Mouse (Mus musculus): ENCODE results near the gene Scn4b. TPM values are rescaled to one million over a fixed set of nuclear protein-coding genes. Genes with fewer than 3 reads are reported as not detected.
A peak's percentile ranks its signal among the peaks of the same experiment; 100 is the strongest.

Gene Scn4b
- polyA plus RNA-seq, 1 experiment from 2014 or later: 0.15 TPM

GRCm38 (mm10) chr9:45116819-45117218, 21.4 kb upstream of the Scn4b start:
- no peak for ATAC-seq (ENCODE audit: insufficient read depth)
- no peaks in the 10 kb centered on the region for H3K36me3 ChIP-seq (replicated peaks)
- peaks cover 57% of the 10 kb centered on the region for H3K27me3 ChIP-seq
- H3K4me2 ChIP-seq: no peak overlapping the region
- H3K4me3 ChIP-seq (replicated peaks): no peak overlapping the region
- H3K9me3 ChIP-seq (replicated peaks): no peaks in the 10 kb centered on the region
- H3K9ac ChIP-seq: no peak overlapping the region
- WGBS (ENCODE audit: insufficient replicate concordance): 18% methylated on average over 9 of the region's 9 CpGs
- peaks cover 8% of the 10 kb centered on the region; the same call in 1 of the 2 replicates for H3K4me1 ChIP-seq (replicated peaks)
- H3K27ac ChIP-seq (replicated peaks): no peak overlapping the region

- H3K27ac ChIP-seq (replicated peaks): no peak within 1 kb of the TSS
- H3K27me3 ChIP-seq: peaks cover 57% of the 10 kb centered on the region
- H3K9ac ChIP-seq: no peak within 1 kb of the TSS
- peak within 1 kb of the TSS; percentile 40 for H3K4me2 ChIP-seq
- no peaks in the 10 kb centered on the region for H3K36me3 ChIP-seq (replicated peaks)
- WGBS (ENCODE audit: insufficient replicate concordance): 2% methylated on average over 13 of the region's 13 CpGs
- H3K9me3 ChIP-seq (replicated peaks): no peaks in the 10 kb centered on the region
- ATAC-seq (ENCODE audit: insufficient read depth): no peak
- peaks cover 14% of the 10 kb centered on the region; the same call in 1 of the 2 replicates for H3K4me1 ChIP-seq (replicated peaks)
- peak within 1 kb of the TSS; percentile 24; the same call in 1 of the 2 replicates for H3K4me3 ChIP-seq (replicated peaks)
These were observed 20.3 kb upstream of the Scn4b start, which contains the start of gene Scn2b for GRCm38 (mm10) chr9:45117741-45118431. Gene Scn2b, plus strand, starts transcription at chr9:45117782.

DNA sequence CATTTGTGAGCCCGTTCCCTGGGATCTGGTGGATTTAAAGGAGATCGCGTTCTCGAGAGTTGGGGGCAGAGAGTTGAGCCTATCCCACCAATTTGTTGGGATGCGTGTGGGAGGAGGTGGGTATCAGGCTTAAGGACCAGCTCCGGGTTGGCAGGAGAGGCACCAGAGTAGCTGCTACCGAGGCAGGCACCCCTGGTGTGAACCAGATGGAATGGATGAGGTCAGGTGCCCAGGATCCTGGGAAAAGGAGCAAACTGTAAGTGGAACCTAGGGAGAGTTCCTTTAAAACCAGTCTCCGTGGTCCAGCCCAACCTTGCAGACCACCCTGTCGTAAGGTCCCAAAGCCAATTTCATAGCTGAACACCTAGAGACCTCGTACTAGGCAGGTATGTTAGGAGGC, 19.6 kb upstream of the Scn4b start:
- Histone ChIP-seq H3K9ac (no peak overlapping the region), H3K27me3 (peaks cover 57% of the 10 kb centered on the region), H3K4me1 (replicated peaks) (peaks cover 14% of the 10 kb centered on the region; the same call in 1 of the 2 replicates), H3K36me3 (replicated peaks) (no peaks in the 10 kb centered on the region), H3K9me3 (replicated peaks) (no peaks in the 10 kb centered on the region), H3K4me3 (replicated peaks) (no peak overlapping the region), H3K27ac (replicated peaks) (no peak overlapping the region), H3K4me2 (peak overlapping the region; percentile 19; the same call in 1 of the 2 replicates)
- ATAC-seq (ENCODE audit: insufficient read depth): no peak
- WGBS (ENCODE audit: insufficient replicate concordance): 20% methylated on average over 10 of the region's 10 CpGs

- H3K4me2 ChIP-seq: no peak overlapping the region
- ATAC-seq (ENCODE audit: insufficient read depth): no peak
- 62% methylated on average over 8 of the region's 8 CpGs for WGBS (ENCODE audit: insufficient replicate concordance)
- H3K4me1 ChIP-seq (replicated peaks): peaks cover 14% of the 10 kb centered on the region; the same call in 1 of the 2 replicates
- H3K36me3 ChIP-seq (replicated peaks): no peaks in the 10 kb centered on the region
- peaks cover 48% of the 10 kb centered on the region for H3K27me3 ChIP-seq
- H3K9ac ChIP-seq: no peak overlapping the region
- H3K9me3 ChIP-seq (replicated peaks): no peaks in the 10 kb centered on the region
- H3K4me3 ChIP-seq (replicated peaks): no peak overlapping the region
- H3K27ac ChIP-seq (replicated peaks): no peak overlapping the region
These were observed 18.8 kb upstream of the Scn4b start for GRCm38 (mm10) chr9:45119316-45119953.

DNA sequence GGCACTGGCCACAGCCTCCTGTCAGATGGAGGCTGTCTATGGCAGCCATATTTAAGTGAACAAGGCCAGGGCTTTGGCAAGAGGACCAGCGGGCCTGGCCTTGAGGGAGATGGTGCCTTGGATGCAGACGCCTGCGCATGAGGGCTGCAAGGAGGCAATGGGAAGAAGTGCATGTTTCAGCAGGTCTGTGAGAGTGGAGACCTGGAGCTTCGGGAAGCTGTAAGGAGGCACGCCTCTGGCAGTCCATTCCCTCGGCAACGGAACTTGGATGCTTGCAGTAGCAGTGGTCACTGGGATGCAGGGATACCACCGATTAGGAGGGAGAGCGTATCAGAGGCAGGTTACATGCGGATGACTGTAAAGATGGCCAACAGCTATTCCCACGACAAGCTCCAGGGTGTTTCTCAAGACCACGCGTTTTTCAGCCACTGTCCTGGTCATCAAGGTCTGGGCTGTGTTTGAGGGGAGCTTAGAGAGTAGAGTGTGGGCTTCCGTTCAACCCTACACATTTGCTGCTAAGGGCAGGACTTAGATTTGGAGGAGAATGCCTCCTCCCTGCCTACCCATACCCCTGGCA, 18.2 kb upstream of the Scn4b start:
- H3K4me2 ChIP-seq: no peak overlapping the region
- 73% methylated on average over 14 of the region's 14 CpGs for WGBS (ENCODE audit: insufficient replicate concordance)
- no peak for ATAC-seq (ENCODE audit: insufficient read depth)

DNA sequence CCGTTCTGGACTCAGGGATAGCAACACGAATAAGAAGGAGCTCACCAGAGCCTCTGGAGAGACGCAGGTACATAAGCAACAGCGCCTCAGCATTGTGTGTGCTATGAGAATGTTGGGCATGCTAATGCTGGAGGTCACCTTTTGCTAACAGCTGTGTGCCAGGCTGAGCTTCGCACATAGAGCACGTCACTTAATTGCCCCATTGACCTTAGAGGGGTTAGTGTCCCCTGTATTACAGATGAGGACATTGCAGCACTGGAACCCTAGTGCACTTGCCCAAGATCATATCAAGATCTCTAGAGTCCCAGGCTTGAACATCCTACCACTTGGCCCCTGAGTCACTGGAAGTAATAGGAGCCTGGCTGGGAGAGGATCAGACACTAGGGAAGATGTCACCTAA, 17.6 kb upstream of the Scn4b start:
- H3K9me3 ChIP-seq (replicated peaks): no peaks in the 10 kb centered on the region
- ATAC-seq (ENCODE audit: insufficient read depth): no peak
- no peak overlapping the region for H3K9ac ChIP-seq
- H3K4me1 ChIP-seq (replicated peaks): peaks cover 14% of the 10 kb centered on the region; the same call in 1 of the 2 replicates
- H3K36me3 ChIP-seq (replicated peaks): no peaks in the 10 kb centered on the region
- no peak overlapping the region for H3K4me3 ChIP-seq (replicated peaks)
- no peak overlapping the region for H3K27ac ChIP-seq (replicated peaks)
- H3K4me2 ChIP-seq: no peak overlapping the region
- peaks cover 38% of the 10 kb centered on the region for H3K27me3 ChIP-seq
- WGBS (ENCODE audit: insufficient replicate concordance): 63% methylated on average over 6 of the region's 6 CpGs

More for the DNA sequence above, 18.2 kb upstream of the Scn4b start:
- H3K36me3 ChIP-seq (replicated peaks): no peaks in the 10 kb centered on the region
- no peaks in the 10 kb centered on the region for H3K9me3 ChIP-seq (replicated peaks)
- no peak overlapping the region for H3K27ac ChIP-seq (replicated peaks)
- H3K27me3 ChIP-seq: peaks cover 43% of the 10 kb centered on the region
- H3K9ac ChIP-seq: no peak overlapping the region
- H3K4me1 ChIP-seq (replicated peaks): peaks cover 14% of the 10 kb centered on the region; the same call in 1 of the 2 replicates
- H3K4me3 ChIP-seq (replicated peaks): no peak overlapping the region

DNA sequence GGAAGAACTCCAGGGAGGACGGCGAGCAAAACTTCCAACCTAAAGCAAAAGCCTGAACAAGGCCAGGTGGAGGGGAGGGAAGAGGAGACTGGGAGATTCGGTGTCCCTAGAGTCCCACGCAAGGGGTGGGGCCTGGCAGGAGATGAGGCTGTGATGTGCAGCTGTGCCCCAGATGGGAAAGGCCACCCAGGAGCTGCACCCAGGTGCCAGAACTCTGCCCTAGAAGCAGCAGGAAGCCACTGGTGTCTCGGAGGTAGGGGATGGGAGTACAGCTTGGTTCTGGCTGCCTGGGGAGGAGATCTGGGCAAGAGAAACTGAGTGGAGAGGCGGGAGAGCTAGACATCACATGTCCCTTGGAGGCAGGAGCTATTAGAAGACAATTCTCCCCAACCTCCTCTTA, 17.2 kb upstream of the Scn4b start:
- Histone ChIP-seq H3K27ac (replicated peaks) (no peak overlapping the region), H3K4me2 (no peak overlapping the region), H3K9me3 (replicated peaks) (no peaks in the 10 kb centered on the region), H3K27me3 (peaks cover 34% of the 10 kb centered on the region), H3K4me1 (replicated peaks) (peaks cover 10% of the 10 kb centered on the region; the same call in 1 of the 2 replicates), H3K36me3 (replicated peaks) (no peaks in the 10 kb centered on the region), H3K4me3 (replicated peaks) (no peak overlapping the region), H3K9ac (no peak overlapping the region)
- WGBS (ENCODE audit: insufficient replicate concordance): 46% methylated on average over 6 of the region's 6 CpGs
- ATAC-seq (ENCODE audit: insufficient read depth): no peak

- 4% methylated on average over 10 of the region's 10 CpGs for WGBS (ENCODE audit: insufficient replicate concordance)
- ATAC-seq (ENCODE audit: insufficient read depth): no peak
- Histone ChIP-seq H3K4me3 (replicated peaks) (no peak overlapping the region), H3K9me3 (replicated peaks) (no peaks in the 10 kb centered on the region), H3K27ac (replicated peaks) (no peak overlapping the region), H3K4me1 (replicated peaks) (peaks cover 8% of the 10 kb centered on the region; the same call in 1 of the 2 replicates), H3K36me3 (replicated peaks) (no peaks in the 10 kb centered on the region), H3K9ac (no peak overlapping the region), H3K27me3 (peaks cover 26% of the 10 kb centered on the region), H3K4me2 (peak overlapping the region; percentile 30)
These were observed 16.4 kb upstream of the Scn4b start for GRCm38 (mm10) chr9:45121769-45122168.

GRCm38 (mm10) chr9:45122209-45122761, 15.9 kb upstream of the Scn4b start:
- Histone ChIP-seq H3K27me3 (peaks cover 21% of the 10 kb centered on the region), H3K4me2 (peak overlapping the region; percentile 30), H3K9me3 (replicated peaks) (no peaks in the 10 kb centered on the region), H3K4me3 (replicated peaks) (no peak overlapping the region), H3K9ac (no peak overlapping the region), H3K4me1 (replicated peaks) (peaks cover 8% of the 10 kb centered on the region; the same call in 1 of the 2 replicates), H3K36me3 (replicated peaks) (no peaks in the 10 kb centered on the region), H3K27ac (replicated peaks) (no peak overlapping the region)
- 24% methylated on average over 9 of the region's 9 CpGs for WGBS (ENCODE audit: insufficient replicate concordance)
- peak; percentile 25; the same call in 1 of the 2 replicates for ATAC-seq (ENCODE audit: insufficient read depth)

DNA sequence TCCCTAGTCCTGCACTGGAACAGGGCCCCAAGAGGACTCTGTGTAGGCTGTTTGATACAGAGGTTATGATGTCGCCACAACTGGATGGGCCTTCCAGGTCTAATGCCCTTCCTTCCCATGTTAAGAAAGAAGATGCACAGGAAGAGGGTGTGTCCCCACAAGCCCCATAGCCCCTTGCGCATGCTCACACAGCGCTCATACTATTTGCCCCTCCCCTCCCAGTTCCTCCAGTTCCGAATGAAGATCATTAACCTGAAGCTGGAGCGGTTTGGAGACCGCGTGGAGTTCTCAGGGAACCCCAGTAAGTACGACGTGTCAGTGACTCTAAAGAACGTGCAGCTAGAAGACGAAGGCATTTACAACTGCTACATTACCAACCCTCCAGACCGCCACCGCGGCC, 13.0 kb upstream of the Scn4b start:
- no peak overlapping the region for H3K4me3 ChIP-seq (replicated peaks)
- no peaks in the 10 kb centered on the region for H3K9me3 ChIP-seq (replicated peaks)
- H3K27me3 ChIP-seq: peaks cover 8% of the 10 kb centered on the region; the same call in 1 of the 2 replicates
- WGBS (ENCODE audit: insufficient replicate concordance): 73% methylated on average over 14 of the region's 14 CpGs
- H3K4me1 ChIP-seq (replicated peaks): peaks cover 8% of the 10 kb centered on the region; the same call in 1 of the 2 replicates
- no peaks in the 10 kb centered on the region for H3K36me3 ChIP-seq (replicated peaks)
- no peak overlapping the region for H3K9ac ChIP-seq
- no peak for ATAC-seq (ENCODE audit: insufficient read depth)
- H3K4me2 ChIP-seq: no peak overlapping the region
- H3K27ac ChIP-seq (replicated peaks): no peak overlapping the region

GRCm38 (mm10) chr9:45126941-45127340, 11.3 kb upstream of the Scn4b start:
- H3K9ac ChIP-seq: no peak overlapping the region
- no peaks in the 10 kb centered on the region for H3K36me3 ChIP-seq (replicated peaks)
- no peak overlapping the region for H3K4me2 ChIP-seq
- no peaks in the 10 kb centered on the region; the same call in 1 of the 2 replicates for H3K27me3 ChIP-seq
- H3K9me3 ChIP-seq (replicated peaks): no peaks in the 10 kb centered on the region
- WGBS (ENCODE audit: insufficient replicate concordance): 35% methylated on average over 7 of the region's 7 CpGs
- no peak for ATAC-seq (ENCODE audit: insufficient read depth)
- no peak overlapping the region for H3K27ac ChIP-seq (replicated peaks)
- H3K4me1 ChIP-seq (replicated peaks): peaks cover 5% of the 10 kb centered on the region; the same call in 1 of the 2 replicates
- no peak overlapping the region for H3K4me3 ChIP-seq (replicated peaks)

Measured in liver, embryonic 15.5 days (tissue).